Mouse (Mus musculus) left cerebral cortex, adult 9 months (tissue): ENCODE measurements at regions not wholly inside any gene's neighbourhood (a gene's known extent, or its start where the extent isn't known, plus 50 kb on each side); places are given as distances from the start of the nearest gene placed in this dataset.

ENCODE experiments used
- DNase-seq, 2 experiments: peaks; one replicate each; pipeline ENCODE4 v3.0.0; 2022; ENCODE audit warnings: low spot score in 2 of 2

- DNase-seq, result peak in 1 of 2 experiments; percentile 5
These were observed 64.4 kb upstream of the Fst start for GRCm38 (mm10) chr13:114523116-114523515.

DNA sequence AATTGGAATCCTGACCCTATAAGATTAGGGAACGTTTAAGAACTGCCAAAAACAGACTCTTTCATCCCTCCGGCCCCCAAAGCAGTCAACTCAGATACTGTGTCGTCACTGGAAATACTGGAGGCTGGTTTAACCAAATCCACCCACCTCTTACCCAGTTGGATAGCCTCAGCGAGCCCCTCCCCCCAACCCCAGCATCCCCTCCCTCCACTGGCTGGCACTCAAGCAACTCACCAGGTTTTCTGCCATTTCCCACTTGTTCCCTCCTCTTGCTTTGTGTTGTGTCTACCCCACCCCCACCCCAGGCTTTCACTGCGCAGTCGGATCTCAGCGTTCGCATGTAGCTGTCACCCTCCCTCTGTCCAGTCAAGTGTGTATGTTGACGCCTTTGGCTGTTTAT is 68.1 kb upstream of the Fst start:
- no peak for DNase-seq

DNA sequence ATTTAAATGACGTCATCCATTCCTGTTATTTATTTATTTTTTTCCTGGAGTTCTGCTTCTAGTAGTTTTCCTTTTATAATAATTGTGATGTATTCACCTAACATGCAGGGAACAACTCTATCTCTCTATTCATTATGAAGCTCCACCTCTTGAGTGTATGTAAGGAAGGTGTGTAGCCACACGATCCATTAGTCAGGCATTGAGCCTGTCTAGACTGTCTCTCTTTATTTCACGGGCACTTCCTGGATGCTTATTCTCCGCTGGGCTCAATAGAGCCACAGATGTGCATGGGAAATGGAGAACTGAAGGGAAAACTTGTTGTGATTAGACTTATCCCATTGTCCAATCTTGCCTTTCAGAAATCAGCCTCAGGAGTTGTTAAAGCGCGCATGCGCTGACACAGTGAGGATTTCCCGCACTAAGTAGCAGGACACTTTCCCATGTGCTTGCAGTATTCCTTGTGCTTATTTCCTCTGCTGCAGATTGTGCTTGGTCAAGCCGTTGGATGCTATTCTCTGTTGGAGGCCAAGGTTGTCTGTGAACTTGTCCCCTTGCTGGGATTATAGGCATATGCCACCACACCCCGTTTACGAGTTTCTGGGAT is 71.5 kb upstream of the Fst start:
- DNase-seq, result no peak

- no peak for DNase-seq
These were observed 73.0 kb upstream of the Fst start for GRCm38 (mm10) chr13:114531780-114532179.

DNA sequence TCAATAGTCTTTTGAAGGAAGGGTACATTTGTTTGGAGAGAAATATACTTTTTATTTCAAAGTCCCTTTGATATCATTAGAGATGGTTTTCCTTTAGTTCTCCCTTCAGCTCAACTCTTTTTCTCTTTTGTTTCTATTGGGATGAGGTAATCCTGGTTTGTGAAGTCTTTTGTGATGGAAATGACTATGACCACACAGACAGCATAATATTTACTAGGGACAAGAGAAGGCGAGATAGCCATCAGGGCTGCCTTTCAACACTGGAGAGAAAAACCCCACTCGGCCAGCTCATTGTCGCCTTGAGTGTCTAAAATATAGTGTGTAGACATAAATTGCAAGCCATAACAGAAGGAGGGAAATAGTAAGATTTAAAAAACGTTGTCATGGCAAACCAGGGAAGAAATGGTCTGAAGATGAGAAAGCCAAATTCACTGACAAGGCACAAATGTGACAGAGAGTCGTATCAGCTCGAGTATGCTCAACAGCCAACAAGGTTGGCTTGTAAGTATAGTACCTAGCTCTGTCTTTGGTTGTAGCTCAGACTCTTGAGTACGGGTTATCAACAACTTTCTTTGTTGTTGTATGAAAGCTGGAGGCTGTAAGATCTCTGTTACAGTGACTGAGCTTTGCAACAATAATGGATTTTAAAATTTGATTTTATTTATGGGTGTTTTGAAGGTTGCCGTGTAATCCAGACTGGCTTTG is 73.8 kb upstream of the Fst start:
- no peak for DNase-seq

DNA sequence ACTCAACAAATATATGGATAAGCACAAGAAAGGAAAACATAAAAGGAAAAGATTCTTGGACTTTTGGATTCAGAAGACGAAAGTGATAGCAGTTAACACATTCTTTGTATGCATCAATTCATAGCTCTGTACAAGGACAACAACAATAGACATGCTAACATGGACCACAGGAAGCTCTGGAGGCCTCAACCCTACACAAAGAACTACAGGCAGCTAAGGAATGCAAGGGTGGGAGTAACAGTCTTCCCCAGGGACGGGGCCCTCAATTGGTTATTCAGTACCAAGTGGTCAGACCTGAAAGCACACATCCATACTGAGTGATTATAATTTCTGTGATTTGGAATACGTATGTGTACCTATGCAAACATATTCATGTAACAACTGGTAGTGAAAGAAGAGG is 75.8 kb upstream of the Fst start:
- DNase-seq, result no peak

DNA sequence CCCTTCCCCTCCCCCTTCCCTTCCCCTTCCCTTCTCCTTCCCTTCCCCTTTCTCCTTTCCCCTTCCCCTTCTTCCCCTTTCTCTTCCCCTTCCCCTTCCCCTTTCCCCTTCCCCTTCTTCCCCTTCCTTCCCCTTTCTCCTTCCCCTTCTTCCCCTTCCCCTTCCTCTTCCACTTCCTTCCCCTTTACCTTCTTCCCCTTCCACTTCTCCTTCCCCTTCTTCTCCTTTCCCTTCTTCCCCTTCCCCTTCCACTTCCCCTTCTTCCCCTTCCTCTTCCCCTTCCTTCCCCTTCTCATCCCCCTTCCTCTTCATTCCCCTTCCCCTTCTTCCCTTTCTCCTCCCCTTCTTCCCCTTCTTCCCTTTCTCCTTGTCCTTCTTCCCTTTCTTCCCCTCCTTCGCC is 77.0 kb upstream of the Fst start:
- no peak for DNase-seq

DNA sequence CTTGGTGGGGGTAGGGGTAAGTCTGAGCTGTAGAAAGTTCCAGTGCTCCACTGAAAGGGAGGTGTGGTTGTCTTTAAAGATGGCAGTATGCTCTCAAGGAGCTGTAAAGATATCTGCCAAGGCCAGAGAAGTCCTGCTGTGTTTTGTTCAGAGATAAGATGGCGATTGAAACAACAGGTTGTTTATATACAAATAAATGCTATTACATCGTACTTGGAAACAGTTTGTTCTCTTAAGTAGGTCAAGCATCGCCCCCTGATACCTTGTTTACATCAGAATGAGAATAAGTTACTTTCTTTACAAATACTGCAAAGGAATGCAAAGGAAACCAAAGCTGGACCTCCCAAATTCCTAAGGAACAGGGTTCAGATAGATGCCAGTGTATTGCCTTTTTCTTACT is 113.0 kb upstream of the Fst start:
- DNase-seq, result no peak

DNA sequence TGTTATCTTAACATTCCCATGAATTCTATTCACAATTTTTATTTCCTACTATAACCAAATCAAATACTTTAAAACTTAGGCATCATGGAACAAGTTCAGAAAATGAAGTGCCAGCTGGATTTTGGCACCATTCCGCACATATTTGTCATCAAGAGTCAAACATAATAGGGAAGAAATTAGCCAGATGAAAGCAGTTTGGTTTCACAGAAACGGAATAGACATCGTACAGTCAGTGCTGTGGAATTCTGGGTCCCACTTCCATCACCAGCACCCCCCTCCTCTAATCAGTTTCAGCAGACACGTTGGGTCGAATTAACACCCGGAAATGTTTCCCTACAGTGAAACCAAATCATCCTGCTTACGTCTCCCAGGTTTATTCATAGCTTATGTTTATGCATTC is 125.8 kb upstream of the Fst start:
- no peak for DNase-seq

- no peak for DNase-seq
These were observed 128.9 kb upstream of the Fst start for GRCm38 (mm10) chr13:114587621-114588020.

GRCm38 (mm10) chr13:114603341-114603740 is 144.6 kb upstream of the Fst start:
- no peak for DNase-seq

- DNase-seq, result no peak
These were observed 145.4 kb upstream of the Fst start for GRCm38 (mm10) chr13:114604037-114604694.

- no peak for DNase-seq
These were observed 155.2 kb upstream of the Fst start for GRCm38 (mm10) chr13:114613909-114614308.

- no peak for DNase-seq
These were observed 160.7 kb upstream of the Fst start for GRCm38 (mm10) chr13:114619416-114619815.

DNA sequence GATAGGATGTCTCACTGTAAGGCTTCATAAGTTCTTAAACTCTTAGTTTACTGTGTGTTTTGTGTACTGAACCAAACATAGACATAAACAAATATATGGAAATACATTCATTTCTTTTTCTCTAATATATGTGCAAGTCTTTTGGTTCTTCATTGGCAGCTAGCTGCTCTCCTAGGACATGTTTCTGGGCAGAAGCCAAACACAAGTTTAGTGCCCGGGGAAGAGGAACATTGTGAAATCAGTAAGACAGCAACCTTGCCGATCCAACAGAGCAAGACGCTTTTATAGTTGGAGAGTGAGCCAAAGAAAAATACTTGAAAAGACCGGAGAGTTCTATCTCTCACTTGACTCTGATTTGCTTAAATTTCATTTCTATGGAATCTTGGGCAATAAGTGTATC is 178.0 kb upstream of the Fst start:
- no peak for DNase-seq

DNA sequence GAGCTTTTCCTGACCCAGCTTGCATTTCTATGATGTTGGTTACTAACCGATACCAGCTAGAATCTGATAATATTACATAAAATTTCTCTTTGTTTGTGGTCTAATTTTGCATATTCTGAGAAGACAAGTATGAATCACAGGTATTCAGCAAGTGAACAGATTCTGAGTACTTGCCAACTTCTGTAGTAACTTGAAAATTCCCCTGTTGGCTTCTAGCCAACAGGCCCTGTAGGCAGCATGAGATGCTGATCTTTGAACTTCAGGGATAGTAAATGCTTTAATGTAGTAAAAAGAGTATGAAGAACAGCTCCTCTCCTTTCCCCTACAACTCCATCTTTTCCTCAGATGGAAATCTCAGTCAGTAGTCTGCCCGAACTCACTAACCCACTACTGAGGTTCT is 178.5 kb upstream of the Mocs2 start:
- no peak for DNase-seq

DNA sequence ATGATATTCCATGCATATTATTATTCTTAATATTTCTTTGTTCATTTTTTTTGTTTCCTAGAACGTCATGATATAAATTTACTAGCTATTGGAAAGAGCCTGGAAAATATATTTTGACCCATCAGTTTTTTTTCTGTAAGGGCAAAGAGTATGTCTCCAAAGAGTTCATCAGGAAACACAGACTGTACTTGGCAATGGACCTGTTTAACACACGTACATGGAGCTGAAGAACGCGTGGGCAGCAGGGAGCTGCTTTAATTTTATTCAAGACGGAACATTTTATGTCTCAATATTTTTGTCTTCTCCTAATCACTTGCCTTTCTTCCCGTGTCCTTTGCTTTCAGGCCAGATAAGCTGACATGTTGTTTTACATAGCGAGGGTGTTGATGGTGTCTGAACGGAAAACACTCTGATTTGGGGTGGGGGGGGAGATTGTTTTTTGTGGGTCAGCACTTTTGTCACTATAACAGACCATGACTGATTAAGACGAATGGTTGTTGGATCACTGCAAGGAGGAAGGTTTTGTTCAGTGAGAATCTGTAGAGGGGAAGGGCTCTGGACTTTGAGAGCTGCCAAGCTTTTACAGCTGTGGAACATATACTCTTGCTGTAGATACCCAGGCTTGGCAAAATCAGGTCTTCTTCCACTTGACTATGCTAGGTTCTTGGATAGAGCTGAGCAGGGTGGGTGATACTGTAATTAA is 176.2 kb upstream of the Mocs2 start:
- no peak for DNase-seq

GRCm38 (mm10) chr13:114642901-114643491 is 175.0 kb upstream of the Mocs2 start:
- no peak for DNase-seq

- no peak for DNase-seq
These were observed 174.5 kb upstream of the Mocs2 start for GRCm38 (mm10) chr13:114643521-114643920.

- DNase-seq, result no peak
These were observed 163.8 kb upstream of the Mocs2 start for GRCm38 (mm10) chr13:114654267-114654666.

DNA sequence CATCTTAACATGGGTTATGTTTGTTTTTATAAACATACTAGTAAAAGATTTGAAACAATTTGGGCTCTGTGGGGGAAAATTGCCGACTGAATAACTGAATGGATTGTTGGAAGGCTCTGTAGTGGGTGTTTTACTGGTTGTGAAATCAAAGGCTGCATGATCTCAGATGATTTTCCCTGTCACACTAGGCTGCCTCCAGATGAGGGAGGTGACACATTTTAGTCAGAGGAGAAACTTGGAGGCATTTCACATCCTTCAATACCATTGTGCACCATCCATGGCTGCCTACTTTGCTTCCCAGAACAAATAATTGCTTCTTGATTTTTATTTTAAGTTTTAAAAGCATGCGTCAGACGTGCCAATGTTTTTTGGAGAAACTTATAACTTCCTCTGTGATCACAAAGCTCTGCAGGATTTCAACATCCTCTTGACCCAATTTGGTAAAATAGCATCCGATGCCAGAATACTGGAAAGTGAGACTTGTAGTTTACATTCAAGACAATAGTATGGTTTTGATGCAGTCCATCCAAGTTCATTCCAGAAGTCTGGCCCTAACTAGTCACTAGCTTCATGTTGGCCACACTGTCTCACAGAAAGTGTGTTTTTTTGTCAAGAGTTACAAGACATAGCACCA is 163.0 kb upstream of the Mocs2 start:
- DNase-seq, result no peak

DNA sequence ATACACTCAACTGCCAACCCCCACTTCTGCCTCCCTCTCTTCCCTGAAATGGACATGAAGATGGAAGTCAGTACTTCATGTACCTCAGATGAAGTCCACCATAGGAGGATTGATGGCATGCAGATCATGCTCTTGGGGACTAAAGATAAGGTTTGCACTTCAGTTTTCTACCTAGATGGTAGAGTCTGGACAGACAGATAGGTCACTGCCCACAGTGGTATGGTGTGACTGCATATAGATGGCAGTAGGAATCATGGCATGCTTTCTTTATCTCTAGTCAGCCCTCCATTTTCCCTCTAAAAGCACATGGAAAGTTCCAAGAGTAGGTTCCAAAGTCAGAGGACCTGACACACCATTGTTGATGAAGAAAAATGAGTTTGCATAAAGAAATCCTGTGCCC is 145.6 kb upstream of the Mocs2 start:
- DNase-seq, result no peak
